Mouse (Mus musculus): ENCODE results near the gene Hvcn1. TPM values are rescaled to one million over a fixed set of nuclear protein-coding genes. Genes with fewer than 3 reads are reported as not detected.
"Not testable (repeated sequence)": the region's sequence is repeated elsewhere in the genome, so short reads cannot be mapped to it uniquely, and the experiment has no call there.

Hvcn1 gene
- total RNA-seq, 2 experiments from 2014 or later, result 2.6 to 2.8 TPM

DNA sequence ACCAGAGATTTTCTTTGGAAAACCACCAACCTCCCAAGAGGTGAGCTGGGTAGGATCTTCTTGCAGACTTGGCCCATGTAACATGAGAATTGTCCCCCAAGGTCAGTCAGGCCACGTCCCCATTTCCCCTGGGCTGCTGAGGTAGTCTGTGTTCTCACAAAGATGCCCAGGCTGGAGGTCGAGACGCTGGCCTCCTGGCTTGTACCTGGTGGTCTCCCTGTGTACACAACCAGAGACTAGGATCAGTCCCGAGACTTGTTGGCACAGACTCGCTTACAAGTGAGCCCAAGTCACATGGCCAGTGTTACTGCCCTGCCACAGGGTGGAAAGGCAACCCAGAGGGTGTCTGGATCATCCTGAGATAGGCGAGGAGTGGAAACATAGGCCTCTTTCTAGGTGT, 4.7 kb upstream of the Hvcn1 start:
- DNase-seq (ENCODE audit: low spot score in 2 of 2), result no peak

- DNase-seq (ENCODE audit: low spot score in 2 of 2), result no peak
Observed at GRCm38 (mm10) chr5:122204180-122204579, 2.4 kb upstream of the Hvcn1 start.

DNA sequence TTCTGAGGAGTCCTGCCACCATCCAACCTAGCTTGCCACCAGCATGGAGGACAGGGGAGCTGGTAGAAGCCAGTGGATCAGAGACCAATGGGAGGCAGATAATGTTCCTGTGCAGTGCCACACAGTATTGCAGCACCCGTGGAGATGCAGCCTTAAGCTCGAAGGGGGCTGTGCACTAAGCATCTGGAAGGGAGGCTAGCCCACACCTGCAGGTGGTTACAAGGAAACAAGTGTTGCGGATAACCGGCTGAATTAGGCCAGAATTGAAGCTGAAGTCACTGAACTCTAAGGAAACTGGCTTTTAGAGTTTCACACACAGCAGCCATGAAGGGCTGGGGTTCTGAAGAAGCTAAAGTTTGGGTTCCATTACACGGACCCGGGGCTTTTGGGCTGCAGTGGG, 2.3 kb downstream of the Hvcn1 start:
- DNase-seq (ENCODE audit: low spot score in 2 of 2), result no peak

DNA sequence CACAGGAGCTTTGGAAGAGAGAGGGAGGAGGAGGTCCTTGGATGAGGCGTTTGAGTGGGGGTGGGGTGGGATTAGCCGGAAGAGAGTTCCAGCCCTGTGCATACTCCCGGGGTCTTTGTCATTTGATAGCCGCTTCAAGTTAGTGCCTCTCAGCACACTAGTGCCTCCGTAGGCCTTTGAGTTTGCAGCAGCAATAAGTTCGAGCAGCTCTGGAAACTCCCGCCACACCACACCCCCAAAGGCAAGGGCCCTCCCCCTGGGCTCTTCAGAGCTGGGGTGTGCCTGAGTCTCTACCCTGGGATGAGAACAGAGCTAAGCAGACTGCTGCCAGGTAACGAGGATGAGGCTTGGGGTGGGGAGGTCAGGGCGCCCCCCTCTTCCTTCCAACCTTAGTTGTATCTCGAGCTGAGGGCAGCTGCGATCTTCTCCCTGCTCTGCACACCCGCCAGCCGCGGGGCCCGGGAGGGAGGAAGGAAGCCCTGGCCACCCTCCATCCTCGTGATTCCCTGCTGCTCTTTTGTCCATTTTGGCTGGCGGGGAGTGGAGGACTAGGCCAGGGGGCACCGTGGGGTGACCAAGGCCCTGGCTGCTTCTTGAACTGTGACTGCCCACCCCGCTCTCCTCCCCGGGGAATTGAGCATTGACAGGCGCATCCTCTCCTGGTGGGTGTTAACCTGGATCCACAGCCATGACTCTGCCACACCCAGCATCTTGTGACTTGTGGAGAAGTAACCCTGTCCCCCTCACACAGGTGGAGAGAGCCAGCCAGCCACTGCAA, 3.2 kb downstream of the Hvcn1 start:
- DNase-seq (ENCODE audit: low spot score in 2 of 2), result peak in 1 of 2 experiments; percentile 35

DNA sequence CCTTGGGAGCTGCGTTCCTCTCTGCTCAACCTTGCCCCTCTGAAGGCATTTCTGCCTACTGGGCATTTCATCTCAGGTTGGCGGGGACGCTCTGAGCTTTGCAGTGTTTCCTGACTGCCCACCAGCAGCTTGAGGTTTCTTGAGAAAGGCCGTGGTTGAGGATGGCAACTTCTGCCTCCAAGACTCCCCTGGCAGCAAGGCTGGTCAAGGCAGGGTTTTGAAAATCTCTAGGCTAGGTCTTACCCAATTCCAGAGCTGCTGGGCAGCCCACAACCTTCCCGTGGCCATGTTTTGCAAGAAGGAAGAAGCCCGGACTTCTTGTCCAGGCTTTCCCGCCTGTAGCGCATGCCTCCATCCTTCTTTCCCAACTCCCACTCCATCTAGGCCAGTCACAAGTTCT, 4.3 kb downstream of the Hvcn1 start:
- no peak for DNase-seq (ENCODE audit: low spot score in 2 of 2)

- DNase-seq (ENCODE audit: low spot score in 2 of 2), result no peak
Observed at GRCm38 (mm10) chr5:122212125-122212524, 5.5 kb downstream of the Hvcn1 start.

DNA sequence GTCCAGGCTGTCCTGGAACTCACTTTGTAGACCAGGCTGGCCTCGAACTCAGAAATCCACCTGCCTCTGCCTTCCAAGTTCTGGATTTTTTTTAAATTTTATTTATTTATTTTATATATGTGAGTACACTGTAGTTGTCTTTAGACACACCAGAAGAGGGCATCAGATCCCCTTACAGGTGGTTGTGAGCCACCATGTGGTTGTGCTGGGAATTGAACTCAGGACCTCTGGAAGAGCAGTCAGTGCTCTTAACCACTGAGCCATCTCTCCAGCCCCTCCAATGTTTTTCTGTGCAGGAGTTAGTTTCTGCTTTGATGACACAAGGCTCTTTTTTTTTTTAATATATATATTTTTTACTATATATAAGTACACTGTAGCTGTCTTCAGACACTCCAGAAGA, 6.2 kb downstream of the Hvcn1 start:
- not testable (repeated sequence) for DNase-seq (ENCODE audit: low spot score in 2 of 2)

- DNase-seq (ENCODE audit: low spot score in 2 of 2), result no peak
Observed at GRCm38 (mm10) chr5:122213861-122214260, 7.3 kb downstream of the Hvcn1 start.

DNA sequence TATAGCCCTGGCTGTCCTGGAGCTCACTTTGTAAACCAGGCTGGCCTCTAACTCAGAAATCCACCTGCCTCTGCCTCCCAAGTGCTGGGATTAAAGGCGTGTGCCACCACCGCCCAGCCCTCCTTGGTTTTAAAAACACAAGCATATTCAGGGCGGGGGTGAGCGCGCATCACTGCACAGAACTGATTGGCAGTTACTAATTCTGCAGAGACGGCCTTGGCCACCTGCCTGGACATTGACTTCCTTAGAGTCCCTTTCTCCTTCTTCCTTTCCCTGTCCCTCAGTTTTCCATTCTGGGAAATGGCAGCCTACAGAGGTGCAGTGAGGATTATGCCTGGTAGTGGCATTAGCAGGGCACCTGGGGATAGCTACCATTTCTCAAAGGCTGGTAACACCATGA, 11.0 kb downstream of the Hvcn1 start:
- DNase-seq (ENCODE audit: low spot score in 2 of 2), result no peak

DNA sequence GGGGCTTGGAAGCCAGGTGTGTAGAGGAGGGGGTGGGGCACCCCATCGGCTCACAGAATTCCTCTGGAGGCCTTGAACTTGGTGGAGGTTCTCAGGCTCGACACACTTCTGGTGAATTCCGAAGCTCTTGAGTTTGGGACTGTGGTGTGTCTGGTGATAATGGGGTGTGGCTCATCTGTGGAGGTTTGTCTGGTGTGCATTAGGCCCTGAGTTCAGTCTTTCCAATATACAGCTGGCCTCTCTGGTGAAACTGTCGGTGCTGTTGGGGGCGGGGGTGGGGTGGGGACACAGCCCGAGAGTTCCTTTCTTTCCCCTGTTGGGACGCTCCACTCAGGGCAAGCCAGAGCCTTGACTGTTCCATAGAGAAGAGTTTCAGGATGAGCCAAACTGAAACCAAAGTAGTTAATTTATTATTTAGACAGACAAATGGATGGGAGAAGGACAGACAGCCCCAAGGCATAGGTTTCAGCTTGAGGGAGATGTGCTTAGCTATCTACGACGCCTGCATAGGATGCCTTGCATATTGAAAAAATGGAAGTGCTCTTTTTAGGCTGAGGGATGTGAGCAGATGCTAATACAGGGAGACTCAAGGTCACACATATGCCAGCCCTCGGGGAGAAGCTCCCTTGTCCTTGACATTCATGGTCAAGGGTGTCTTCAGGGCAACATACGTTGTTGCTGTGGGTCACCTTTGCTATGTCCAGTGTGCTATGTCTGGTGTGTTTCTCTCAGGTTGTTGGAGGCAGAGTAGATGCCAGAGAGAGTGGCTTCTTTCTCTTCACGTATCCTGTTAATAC, 11.7 kb downstream of the Hvcn1 start:
- DNase-seq (ENCODE audit: low spot score in 2 of 2), result no peak

- no peak for DNase-seq (ENCODE audit: low spot score in 2 of 2)
Observed at GRCm38 (mm10) chr5:122218928-122219327, 12.3 kb downstream of the Hvcn1 start.

- no peak for DNase-seq (ENCODE audit: low spot score in 2 of 2)
Observed at GRCm38 (mm10) chr5:122219655-122220629, 13.3 kb downstream of the Hvcn1 start.

DNA sequence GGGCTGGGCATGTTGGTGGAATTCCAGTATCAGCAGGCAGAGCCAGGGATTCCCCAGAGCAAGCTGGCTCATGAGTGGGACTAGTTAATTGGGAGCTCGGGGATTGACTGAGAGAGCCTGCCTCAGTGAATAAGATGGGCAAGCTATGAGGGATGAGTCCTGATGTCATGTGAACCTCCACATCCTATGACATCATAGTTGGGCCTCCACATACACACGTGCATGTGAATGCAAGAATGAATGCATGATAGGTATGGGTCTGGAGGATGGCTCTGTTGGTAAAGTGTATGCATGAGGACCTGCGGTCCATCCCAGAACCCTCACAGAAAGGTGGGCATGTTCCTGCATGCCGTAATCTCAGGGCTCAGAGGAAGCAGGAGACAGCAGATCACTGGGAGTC, 14.5 kb downstream of the Hvcn1 start:
- no peak for DNase-seq (ENCODE audit: low spot score in 2 of 2)

- no peak for DNase-seq (ENCODE audit: low spot score in 2 of 2)
Observed at GRCm38 (mm10) chr5:122224291-122224690, 17.7 kb downstream of the Hvcn1 start.

- no peak for DNase-seq (ENCODE audit: low spot score in 2 of 2)
Observed at GRCm38 (mm10) chr5:122228271-122228765, 21.7 kb downstream of the Hvcn1 start.

- DNase-seq (ENCODE audit: low spot score in 2 of 2), result no peak
Observed at GRCm38 (mm10) chr5:122228772-122229171, 22.2 kb downstream of the Hvcn1 start.

GRCm38 (mm10) chr5:122230816-122231215, 24.2 kb downstream of the Hvcn1 start:
- no peak for DNase-seq (ENCODE audit: low spot score in 2 of 2)

GRCm38 (mm10) chr5:122231431-122231830, 24.8 kb downstream of the Hvcn1 start:
- no peak for DNase-seq (ENCODE audit: low spot score in 2 of 2)

DNA sequence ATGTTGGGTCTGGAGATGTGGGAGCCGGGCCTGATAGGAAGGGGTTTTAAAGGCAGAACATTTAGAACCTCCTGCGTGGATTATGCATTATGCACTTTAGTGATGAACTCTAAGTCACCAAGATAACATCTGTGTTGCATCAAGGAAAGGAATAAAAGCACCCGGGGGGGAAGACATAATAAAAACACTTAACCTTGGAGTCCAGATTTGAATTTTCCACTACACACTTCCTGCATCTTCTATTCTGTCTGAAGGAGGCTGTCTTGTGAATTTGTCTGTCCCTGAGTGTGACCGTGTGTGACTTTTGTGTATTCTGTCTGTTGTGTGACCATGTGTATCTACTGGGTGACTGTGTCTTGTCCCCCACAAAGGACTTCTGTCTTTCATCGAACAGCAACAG, 25.4 kb downstream of the Hvcn1 start:
- DNase-seq (ENCODE audit: low spot score in 2 of 2), result no peak

DNA sequence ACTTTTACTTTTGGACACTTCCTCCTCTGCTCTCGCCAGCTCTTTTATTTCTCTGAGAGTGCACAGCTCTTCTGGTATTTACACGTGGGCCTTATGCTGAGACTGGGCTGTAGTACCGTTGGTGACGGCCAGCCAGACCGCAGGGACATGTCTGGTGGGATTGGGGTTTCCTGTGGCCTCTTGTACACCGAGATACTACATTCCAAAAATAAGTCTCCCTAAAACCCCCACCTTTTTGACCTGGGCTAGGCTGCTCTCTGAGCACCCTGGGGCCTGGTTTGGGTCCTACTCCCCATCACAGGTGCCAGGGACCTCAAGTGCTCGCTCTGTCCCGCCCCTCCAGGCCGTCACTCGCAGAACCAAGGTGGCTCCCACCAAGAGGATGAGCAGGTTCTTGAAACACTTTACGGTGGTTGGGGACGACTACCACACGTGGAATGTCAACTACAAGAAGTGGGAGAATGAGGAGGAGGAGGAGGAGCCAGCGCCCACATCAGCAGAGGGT, 26.5 kb downstream of the Hvcn1 start:
- DNase-seq (ENCODE audit: low spot score in 2 of 2), result no peak

GRCm38 (mm10) chr5:122233695-122234094, 27.1 kb downstream of the Hvcn1 start:
- DNase-seq (ENCODE audit: low spot score in 2 of 2), result no peak
